Mouse (Mus musculus): ENCODE measurements around the gene Abat. TPM values are rescaled to one million over a fixed set of nuclear protein-coding genes. Genes with fewer than 3 reads are reported as not detected.
A peak's percentile ranks its signal among the peaks of the same experiment; 100 is the strongest.

The Abat gene
- total RNA-seq, 2 experiments from 2014 or later: 2.4 TPM; not detected in 1

DNA sequence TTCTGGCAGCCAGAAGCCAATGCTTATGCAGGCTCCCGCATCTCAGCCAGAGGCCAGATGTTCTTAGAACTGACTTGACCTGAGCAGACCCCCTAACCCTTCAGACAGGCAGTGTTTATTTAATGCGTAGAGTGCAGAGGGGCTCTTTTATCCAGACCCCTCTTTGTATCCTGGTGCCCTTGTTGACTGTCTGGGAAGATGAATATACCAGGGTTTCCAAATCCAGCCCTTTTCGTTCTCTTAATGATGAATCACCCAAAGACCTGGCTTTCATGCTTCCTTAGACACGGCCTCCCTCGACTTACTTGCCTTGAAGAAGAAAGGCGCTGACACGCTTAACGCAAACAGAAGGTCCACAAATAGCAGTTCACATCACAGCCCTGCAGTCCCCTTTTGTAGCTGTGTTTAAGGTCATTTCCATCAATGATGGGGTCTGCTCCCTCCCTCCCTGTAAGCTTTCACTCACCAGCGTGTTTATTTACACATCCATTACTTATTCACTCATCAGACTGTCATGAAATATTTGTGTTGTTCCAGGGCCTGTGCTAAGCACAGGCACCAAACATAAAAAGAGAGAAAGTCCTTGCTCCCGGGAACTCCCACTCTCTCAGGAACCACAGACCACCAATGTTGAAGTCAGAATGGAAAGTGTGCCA, 106.6 kb downstream of the Abat start:
- no peak for ATAC-seq (replicated peaks; ENCODE audit: low FRiP score, poor library complexity, severe bottlenecking)

GRCm38 (mm10) chr16:8620315-8621115, 107.3 kb downstream of the Abat start:
- ATAC-seq (replicated peaks; ENCODE audit: low FRiP score, poor library complexity, severe bottlenecking): no peak

DNA sequence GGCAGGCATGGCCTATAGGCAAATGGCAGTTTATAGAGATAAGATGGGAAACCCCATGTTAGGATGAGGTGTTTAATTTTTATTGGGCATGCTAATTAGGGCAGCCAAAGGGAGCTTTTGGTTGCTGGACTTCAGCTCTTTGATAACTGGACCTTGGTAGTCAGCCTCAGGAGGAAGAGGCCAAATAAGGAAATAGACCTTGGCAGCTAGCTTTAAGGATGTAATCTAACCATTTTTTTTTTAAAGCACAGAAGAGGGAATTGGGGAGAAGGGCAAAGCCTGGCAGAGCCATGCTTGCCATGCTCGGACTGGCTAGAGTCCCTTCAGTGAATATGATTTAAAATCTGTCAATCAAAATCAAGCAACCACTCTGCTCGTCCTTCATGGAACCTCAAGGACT, 117.2 kb downstream of the Abat start:
- ATAC-seq (replicated peaks; ENCODE audit: low FRiP score, poor library complexity, severe bottlenecking): no peak

DNA sequence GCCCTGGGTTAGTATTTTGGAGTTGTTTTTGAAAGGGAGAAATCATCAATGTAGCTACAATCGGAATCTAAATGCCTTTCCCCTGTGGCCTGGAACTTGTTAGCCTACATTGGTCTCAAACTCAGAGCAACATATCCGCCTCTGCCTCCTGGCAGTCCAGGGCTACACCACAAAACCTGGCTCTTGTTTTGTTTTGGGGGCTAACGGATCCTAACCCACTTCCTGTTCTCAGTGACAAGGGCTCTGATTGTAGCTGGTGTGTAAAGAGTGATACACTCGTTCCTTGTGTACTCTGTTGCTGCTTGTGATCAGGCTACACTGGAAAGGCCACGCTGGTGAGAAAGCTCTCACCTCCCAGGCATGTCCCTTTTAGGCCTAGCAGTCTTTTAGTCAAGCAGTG, 118.2 kb downstream of the Abat start:
- ATAC-seq (replicated peaks; ENCODE audit: low FRiP score, poor library complexity, severe bottlenecking): no peak

DNA sequence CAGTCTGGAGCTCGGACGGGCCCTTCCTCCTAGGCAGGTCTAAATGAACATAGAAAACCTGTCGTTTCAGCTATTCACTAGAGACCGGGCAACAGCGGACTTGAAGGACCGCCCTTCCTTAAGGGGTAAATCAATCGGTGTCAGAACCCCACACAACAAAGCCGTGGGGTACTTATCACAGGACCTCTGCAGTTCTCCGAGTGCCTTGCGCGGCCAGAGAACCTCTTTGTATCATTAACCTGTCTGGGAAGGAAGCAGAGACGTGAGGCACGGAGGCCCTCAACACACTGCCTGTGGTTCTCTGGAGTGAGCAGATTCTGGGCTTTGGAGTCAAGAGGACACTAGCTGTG, 123.6 kb downstream of the Abat start:
- ATAC-seq (replicated peaks; ENCODE audit: low FRiP score, poor library complexity, severe bottlenecking): peak; percentile 44

DNA sequence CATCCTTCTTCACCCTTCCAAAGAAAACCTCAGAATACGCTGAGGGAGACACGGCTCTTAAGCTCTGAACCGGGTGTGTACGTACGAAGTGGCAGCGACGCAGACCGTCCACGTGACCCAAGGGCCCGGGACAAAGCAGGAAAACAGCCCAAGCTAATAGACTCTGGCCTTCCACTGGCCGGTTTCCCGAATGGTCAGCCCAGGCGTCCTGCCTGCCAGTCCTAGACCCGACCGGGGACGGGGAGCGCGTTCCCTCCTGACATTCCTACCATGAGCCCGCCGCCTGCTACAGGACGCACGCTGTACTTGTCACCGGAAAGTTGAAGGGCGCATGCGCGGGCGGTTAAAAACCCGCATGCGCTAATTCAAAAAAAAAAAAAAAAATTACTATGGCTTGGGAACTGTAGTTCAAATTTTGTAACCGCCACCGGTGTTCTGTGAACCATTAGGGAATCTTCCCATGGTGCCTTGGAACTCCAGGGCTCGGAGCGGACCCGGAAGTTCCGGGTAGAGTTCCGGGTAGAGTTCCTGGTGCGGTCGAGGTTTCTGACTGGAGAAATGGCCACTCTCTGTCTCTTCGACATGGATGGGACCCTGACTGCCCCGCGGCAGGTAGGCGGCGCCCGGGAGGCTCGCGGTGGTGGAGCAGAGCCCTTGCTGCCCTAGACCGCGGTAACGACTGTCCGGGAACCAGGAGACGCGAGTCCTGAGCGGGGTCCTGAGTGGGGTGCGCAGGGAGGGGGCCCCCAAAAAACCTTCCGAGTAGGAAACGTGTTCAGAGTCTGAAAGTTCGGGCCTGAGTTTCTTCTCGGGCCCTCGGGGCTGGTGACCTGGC, 124.2 kb downstream of the Abat start, which contains the start of the genes Pmm2 and Tmem186:
Pmm2 (plus strand) TSS at position 458 of the 835 bp plus-strand sequence.
Tmem186 (minus strand) TSS at position 496 of the 835 bp plus-strand sequence.
- peak; percentile 82 for ATAC-seq (replicated peaks; ENCODE audit: low FRiP score, poor library complexity, severe bottlenecking)

- ATAC-seq (replicated peaks; ENCODE audit: low FRiP score, poor library complexity, severe bottlenecking): peak; percentile 2; the same call in 1 of the 2 replicates
Observed at GRCm38 (mm10) chr16:8638131-8638530, 124.9 kb downstream of the Abat start.

DNA sequence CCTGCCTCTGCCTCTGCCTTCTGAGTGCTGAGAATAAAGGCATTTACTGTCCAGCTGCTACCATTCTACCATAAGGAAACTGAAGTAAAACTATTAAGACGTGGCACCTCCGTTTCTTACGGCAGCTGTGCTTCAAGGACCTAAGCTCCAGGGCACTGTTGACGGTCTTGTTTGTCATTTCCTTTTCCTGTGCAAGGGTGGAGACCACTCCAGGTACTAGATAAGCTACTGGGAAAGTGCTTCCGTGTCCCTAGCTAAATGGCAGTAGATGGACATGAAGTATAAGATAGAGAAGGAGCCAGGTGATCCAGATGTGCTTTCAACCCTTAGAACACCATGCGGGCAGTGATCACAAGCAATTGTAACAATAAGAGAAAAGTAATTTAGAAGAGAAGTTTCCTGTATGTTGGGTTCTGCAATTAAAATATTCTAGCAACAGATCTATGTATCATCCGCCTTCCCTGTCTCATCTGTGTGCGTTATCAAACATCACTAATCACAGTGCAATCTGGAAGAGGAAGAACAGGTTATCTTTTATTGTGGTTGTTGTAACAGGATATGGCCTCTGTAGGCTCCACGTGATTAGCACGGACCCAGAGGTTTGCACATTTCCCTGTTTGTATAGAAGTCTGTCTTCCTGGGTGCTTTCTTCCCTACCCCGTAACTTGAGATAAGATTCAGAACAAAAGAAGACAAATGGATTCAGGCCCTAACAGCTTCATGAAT, 126.4 kb downstream of the Abat start:
- no peak for ATAC-seq (replicated peaks; ENCODE audit: low FRiP score, poor library complexity, severe bottlenecking)

GRCm38 (mm10) chr16:8643855-8644254, 130.6 kb downstream of the Abat start:
- ATAC-seq (replicated peaks; ENCODE audit: low FRiP score, poor library complexity, severe bottlenecking): peak; percentile 97

DNA sequence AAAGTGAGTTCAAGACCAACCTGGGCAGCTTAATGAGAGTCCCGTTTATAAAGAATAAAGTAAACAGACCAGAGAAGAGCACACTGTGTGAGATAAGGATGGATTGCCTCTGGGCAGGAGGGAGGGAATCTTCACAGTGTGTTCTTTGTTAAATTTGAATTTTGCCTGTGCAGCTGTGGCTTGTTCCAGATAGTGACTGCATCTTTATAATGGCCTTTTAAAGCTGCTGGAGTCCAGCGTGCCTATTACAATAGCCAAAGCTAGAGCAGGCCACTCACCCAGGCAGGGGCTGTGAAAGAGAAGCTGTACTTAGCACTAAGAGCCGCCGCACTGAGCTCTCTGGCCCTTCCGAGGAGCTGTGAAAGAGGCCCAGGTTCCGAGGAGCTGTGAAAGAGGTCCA, 132.3 kb downstream of the Abat start:
- no peak for ATAC-seq (replicated peaks; ENCODE audit: low FRiP score, poor library complexity, severe bottlenecking)

- no peak for ATAC-seq (replicated peaks; ENCODE audit: low FRiP score, poor library complexity, severe bottlenecking)
Observed at GRCm38 (mm10) chr16:8650007-8650406, 136.8 kb downstream of the Abat start.

DNA sequence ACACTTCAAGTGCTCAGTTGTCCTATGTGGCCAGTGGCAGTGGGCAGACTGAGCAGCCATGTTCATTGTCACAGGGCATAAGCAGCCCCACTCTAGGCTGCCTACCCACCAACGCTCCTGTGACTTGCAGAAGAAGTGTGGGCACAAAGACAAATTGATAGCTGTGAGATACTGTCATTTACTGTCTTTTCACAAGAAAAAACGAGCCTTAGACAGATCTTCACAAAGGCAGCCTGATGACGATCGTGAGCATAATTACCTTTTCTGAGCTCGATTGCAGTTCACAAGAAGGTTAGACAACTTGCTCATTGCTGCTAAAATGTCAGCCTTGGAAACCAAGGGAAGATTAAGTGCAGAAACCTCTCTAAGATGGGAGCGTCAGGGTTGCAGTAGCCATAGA, 141.9 kb downstream of the Abat start:
- ATAC-seq (replicated peaks; ENCODE audit: low FRiP score, poor library complexity, severe bottlenecking): no peak

DNA sequence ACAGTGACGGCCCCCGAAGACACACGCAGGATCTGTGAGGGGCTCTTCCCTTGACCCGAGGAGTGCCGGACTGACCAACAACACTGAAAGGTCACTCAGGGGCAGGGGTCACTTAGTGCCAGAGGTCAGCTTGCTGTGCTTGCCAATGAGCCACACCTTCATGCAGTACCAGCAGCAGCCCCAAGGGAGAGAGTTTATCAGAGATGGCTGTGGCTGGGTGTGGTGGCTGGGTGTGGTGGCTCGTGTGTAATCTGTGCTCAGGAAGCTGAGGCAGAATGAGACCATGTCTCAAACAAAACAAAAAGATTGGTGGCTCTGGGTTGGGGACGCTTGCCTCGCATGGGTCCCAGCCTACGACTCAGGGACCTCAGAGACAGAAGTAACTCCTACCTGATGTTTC, 142.4 kb downstream of the Abat start:
- peak; percentile 83 for ATAC-seq (replicated peaks; ENCODE audit: low FRiP score, poor library complexity, severe bottlenecking)

GRCm38 (mm10) chr16:8656256-8656655, 143.0 kb downstream of the Abat start:
- no peak for ATAC-seq (replicated peaks; ENCODE audit: low FRiP score, poor library complexity, severe bottlenecking)

- ATAC-seq (replicated peaks; ENCODE audit: low FRiP score, poor library complexity, severe bottlenecking): no peak
Observed at GRCm38 (mm10) chr16:8658349-8658748, 145.1 kb downstream of the Abat start.

GRCm38 (mm10) chr16:8658764-8659163, 145.5 kb downstream of the Abat start:
- no peak for ATAC-seq (replicated peaks; ENCODE audit: low FRiP score, poor library complexity, severe bottlenecking)

- no peak for ATAC-seq (replicated peaks; ENCODE audit: low FRiP score, poor library complexity, severe bottlenecking)
Observed at GRCm38 (mm10) chr16:8663022-8663421, 149.8 kb downstream of the Abat start.

DNA sequence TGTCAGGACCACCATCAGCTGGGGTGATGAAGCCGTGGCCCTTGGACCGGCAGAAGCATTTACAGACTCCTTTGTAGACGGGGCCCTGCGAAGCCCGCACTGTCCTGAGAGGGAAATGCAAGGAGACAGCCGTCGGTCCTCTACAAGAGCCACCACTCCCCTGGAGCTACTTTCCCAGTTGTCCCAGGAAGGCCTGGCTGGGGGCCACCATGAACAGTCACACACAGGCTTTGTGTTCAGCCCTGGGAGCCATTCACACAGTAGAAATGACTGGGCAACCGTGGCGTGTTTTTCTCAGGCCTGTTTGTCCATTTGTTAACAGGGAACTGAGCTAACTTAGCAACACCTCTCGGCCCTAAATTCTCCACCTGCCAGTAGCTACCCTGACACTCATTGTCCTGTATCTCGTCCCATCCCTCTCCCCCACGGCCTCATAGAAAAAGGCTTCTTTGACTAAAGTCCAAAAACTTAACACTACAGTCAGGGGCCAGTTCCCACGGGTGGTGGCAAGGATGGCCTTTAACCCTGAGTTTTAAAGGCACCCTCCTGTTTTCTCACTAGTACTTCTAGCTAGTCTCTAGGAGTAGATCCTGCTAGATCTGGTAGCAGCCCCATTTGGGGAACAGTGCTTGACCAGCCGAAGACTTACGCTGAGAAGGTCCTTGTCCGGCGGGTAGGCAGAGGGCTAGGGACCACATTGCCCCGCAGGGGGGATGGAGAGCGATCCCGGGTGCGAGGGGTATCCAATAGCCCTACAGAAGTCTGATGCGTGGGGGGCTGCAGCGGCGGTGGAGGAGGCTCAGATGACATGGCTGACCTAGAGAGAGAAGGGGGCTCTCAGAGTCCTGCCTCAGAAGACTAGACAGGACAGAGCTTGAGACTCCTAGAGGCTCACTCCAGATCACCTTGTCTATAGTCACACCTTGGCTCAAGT, 150.6 kb downstream of the Abat start:
- no peak for ATAC-seq (replicated peaks; ENCODE audit: low FRiP score, poor library complexity, severe bottlenecking)

DNA sequence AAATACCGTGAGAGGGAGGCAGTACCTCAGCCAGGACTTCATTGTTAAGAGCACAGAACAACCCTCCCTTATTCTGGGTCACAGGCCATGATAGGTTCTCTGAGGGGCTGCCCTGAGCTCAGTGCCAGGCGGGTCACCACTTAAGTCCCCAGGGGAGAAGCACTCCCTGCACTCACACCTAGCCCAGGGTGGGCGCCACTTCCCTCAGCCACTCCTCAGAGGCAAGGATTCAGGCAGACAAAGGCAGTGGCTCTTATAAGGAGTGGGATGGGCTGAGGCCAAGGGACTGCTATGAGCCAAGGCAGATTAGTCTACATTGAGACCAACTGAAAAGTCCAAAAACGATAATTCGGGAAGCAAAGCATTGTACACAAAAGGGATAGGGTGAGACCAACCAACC, 152.1 kb downstream of the Abat start:
- ATAC-seq (replicated peaks; ENCODE audit: low FRiP score, poor library complexity, severe bottlenecking): no peak
